Mouse (Mus musculus): Measurements from ENCODE around the gene Ranbp1.
"Not testable (repeated sequence)": the region's sequence is repeated elsewhere in the genome, so short reads cannot be mapped to it uniquely, and the experiment has no call there.

The Ranbp1 gene

GRCm38 (mm10) chr16:18248433-18249363, at the start of gene Ranbp1, which contains the start of gene Trmt2a:
Ranbp1 (minus strand) TSS chr16:18248732.
Trmt2a (plus strand) TSS chr16:18248679.
- peak; percentile 100 for DNase-seq

GRCm38 (mm10) chr16:18289614-18290013, 41.1 kb upstream of the Ranbp1 start:
- not testable (repeated sequence) for DNase-seq

GRCm38 (mm10) chr16:18289067-18289588, 40.6 kb upstream of the Ranbp1 start, which contains the start of gene Dgcr8:
Dgcr8 (minus strand) TSS chr16:18289246.
- DNase-seq: peak; percentile 99

GRCm38 (mm10) chr16:18288581-18289061, 40.1 kb upstream of the Ranbp1 start:
- peak; percentile 86 for DNase-seq

GRCm38 (mm10) chr16:18288166-18288565, 39.6 kb upstream of the Ranbp1 start:
- peak; percentile 11 for DNase-seq

- DNase-seq: no peak
Observed at GRCm38 (mm10) chr16:18275166-18275565, 26.6 kb upstream of the Ranbp1 start.

GRCm38 (mm10) chr16:18268182-18268581, 19.6 kb upstream of the Ranbp1 start:
- DNase-seq: no peak

- no peak for DNase-seq
Observed at GRCm38 (mm10) chr16:18265024-18265423, 16.5 kb upstream of the Ranbp1 start.

GRCm38 (mm10) chr16:18258221-18258620, 9.7 kb upstream of the Ranbp1 start, which contains the start of gene Gm49776:
Gm49776 (minus strand) TSS chr16:18258321.
- DNase-seq: no peak

- no peak for DNase-seq
Observed at GRCm38 (mm10) chr16:18253866-18254265, 5.3 kb upstream of the Ranbp1 start.

GRCm38 (mm10) chr16:18252736-18253135, 4.2 kb upstream of the Ranbp1 start:
- DNase-seq: no peak

- DNase-seq: no peak
Observed at GRCm38 (mm10) chr16:18250828-18251790, 2.6 kb upstream of the Ranbp1 start.

GRCm38 (mm10) chr16:18250231-18250630, 1.7 kb upstream of the Ranbp1 start:
- no peak for DNase-seq

- peak; percentile 57 for DNase-seq
Observed at GRCm38 (mm10) chr16:18249364-18249967, 934 bp upstream of the Ranbp1 start.

- DNase-seq: peak; percentile 59
Observed at GRCm38 (mm10) chr16:18247521-18248399, 772 bp downstream of the Ranbp1 start.

- no peak for DNase-seq
Observed at GRCm38 (mm10) chr16:18241581-18241980, 7.0 kb downstream of the Ranbp1 start.

- no peak for DNase-seq
Observed at GRCm38 (mm10) chr16:18236676-18237501, 11.6 kb downstream of the Ranbp1 start.

- DNase-seq: peak; percentile 84
Observed at GRCm38 (mm10) chr16:18235389-18236065, 13.0 kb downstream of the Ranbp1 start.

GRCm38 (mm10) chr16:18234671-18235388, 13.7 kb downstream of the Ranbp1 start, which contains the start of gene Zdhhc8:
Zdhhc8 (minus strand) TSS chr16:18235136.
- peak; percentile 90 for DNase-seq

Data from kidney, postnatal 10 days (tissue).